Mouse (Mus musculus): ENCODE data around the gene Mns1.

GRCm38 (mm10) chr9:72404446-72404845, 33.4 kb upstream of the Mns1 start:
- TF ChIP-seq ZC3H11A (IDR thresholded peaks at IDR 0.05; ENCODE audit: borderline replicate concordance, low read depth, low read length) = no peak
- TF ChIP-seq HCFC1 (IDR thresholded peaks at IDR 0.05; ENCODE audit: borderline replicate concordance, insufficient read depth, low read length) = no peak
- TF ChIP-seq ZNF384 (IDR thresholded peaks at IDR 0.05; ENCODE audit: low read depth, low read length) = no peak
- TF ChIP-seq MAFK (IDR thresholded peaks at IDR 0.05; ENCODE audit: insufficient read depth, low read depth, low read length) = no peak

Measured in ES-E14 (cell line).